Mouse (Mus musculus): ENCODE data around the gene Abi2. TPM values are rescaled to one million over a fixed set of nuclear protein-coding genes. Genes with fewer than 3 reads are reported as not detected.
"Not testable (repeated sequence)": the region's sequence is repeated elsewhere in the genome, so short reads cannot be mapped to it uniquely, and the experiment has no call there.

Abi2 gene
- polyA plus RNA-seq, 1 experiment from 2014 or later = 19.1 TPM

GRCm38 (mm10) chr1:60431531-60431930 is 22.1 kb downstream of the Abi2 start:
- ATAC-seq (ENCODE audit: insufficient number of reproducible peaks, low FRiP score, low TSS enrichment, low read depth) = no peak
- 88% methylated on average over 5 of the region's 5 CpGs for WGBS
- H3K27me3 ChIP-seq = no peaks in the 10 kb centered on the region
- H3K9ac ChIP-seq = no peak overlapping the region
- no peak overlapping the region for H3K27ac ChIP-seq
- 0 out of 2 replicates have a peak, but pooled peaks cover 3% of the 10 kb centered on the region for H3K36me3 ChIP-seq
- H3K9me3 ChIP-seq = no peaks in the 10 kb centered on the region
- H3K4me1 ChIP-seq = no peaks in the 10 kb centered on the region
- no peak overlapping the region for H3K4me2 ChIP-seq
- H3K4me3 ChIP-seq = no peak overlapping the region

GRCm38 (mm10) chr1:60432497-60432896 is 23.1 kb downstream of the Abi2 start:
- no peak overlapping the region for H3K4me2 ChIP-seq
- H3K9ac ChIP-seq = no peak overlapping the region
- H3K4me3 ChIP-seq = no peak overlapping the region
- 18% methylated on average over 1 of the region's 1 CpGs for WGBS
- H3K27me3 ChIP-seq = no peaks in the 10 kb centered on the region
- no peak overlapping the region for H3K27ac ChIP-seq
- no peak for ATAC-seq (ENCODE audit: insufficient number of reproducible peaks, low FRiP score, low TSS enrichment, low read depth)
- 0 out of 2 replicates have a peak, but pooled peaks cover 7% of the 10 kb centered on the region for H3K36me3 ChIP-seq
- H3K4me1 ChIP-seq = no peaks in the 10 kb centered on the region
- H3K9me3 ChIP-seq = no peaks in the 10 kb centered on the region

GRCm38 (mm10) chr1:60441438-60441837 is 32.0 kb downstream of the Abi2 start:
- H3K4me3 ChIP-seq; H3K27ac ChIP-seq; H3K4me1 ChIP-seq; ATAC-seq (ENCODE audit: insufficient number of reproducible peaks, low FRiP score, low TSS enrichment, low read depth); H3K9me3 ChIP-seq; H3K9ac ChIP-seq; H3K27me3 ChIP-seq; H3K4me2 ChIP-seq: not testable (repeated sequence)
- H3K36me3 ChIP-seq = 0 out of 2 replicates have a peak, but pooled peaks cover 12% of the 10 kb centered on the region
- WGBS = 81% methylated on average over 5 of the region's 5 CpGs

- H3K27me3 ChIP-seq = no peaks in the 10 kb centered on the region
- WGBS = 78% methylated on average over 12 of the region's 12 CpGs
- H3K9me3 ChIP-seq = no peaks in the 10 kb centered on the region
- H3K4me3 ChIP-seq = no peak overlapping the region
- H3K36me3 ChIP-seq = peaks cover 25% of the 10 kb centered on the region
- no peak overlapping the region for H3K4me2 ChIP-seq
- no peak overlapping the region for H3K27ac ChIP-seq
- no peak overlapping the region for H3K9ac ChIP-seq
- no peak for ATAC-seq (ENCODE audit: insufficient number of reproducible peaks, low FRiP score, low TSS enrichment, low read depth)
- H3K4me1 ChIP-seq = no peaks in the 10 kb centered on the region
Measured at GRCm38 (mm10) chr1:60447067-60447466, 37.6 kb downstream of the Abi2 start.

GRCm38 (mm10) chr1:60449896-60450295 is 40.5 kb downstream of the Abi2 start:
- Histone ChIP-seq H3K36me3 (peaks cover 30% of the 10 kb centered on the region), H3K4me3 (no peak overlapping the region), H3K27me3 (no peaks in the 10 kb centered on the region), H3K4me1 (no peaks in the 10 kb centered on the region), H3K4me2 (no peak overlapping the region), H3K9ac (no peak overlapping the region), H3K9me3 (no peaks in the 10 kb centered on the region), H3K27ac (no peak overlapping the region)
- ATAC-seq (ENCODE audit: insufficient number of reproducible peaks, low FRiP score, low TSS enrichment, low read depth) = no peak
- WGBS = 42% methylated on average over 1 of the region's 1 CpGs

GRCm38 (mm10) chr1:60460623-60461022 is 51.2 kb downstream of the Abi2 start:
- no peak for ATAC-seq (ENCODE audit: insufficient number of reproducible peaks, low FRiP score, low TSS enrichment, low read depth)
- no peaks in the 10 kb centered on the region for H3K4me1 ChIP-seq
- H3K27me3 ChIP-seq = no peaks in the 10 kb centered on the region
- H3K4me2 ChIP-seq = no peak overlapping the region
- H3K27ac ChIP-seq = no peak overlapping the region
- H3K9ac ChIP-seq = no peak overlapping the region
- 93% methylated on average over 1 of the region's 1 CpGs for WGBS
- H3K4me3 ChIP-seq = no peak overlapping the region
- no peaks in the 10 kb centered on the region for H3K9me3 ChIP-seq
- peaks cover under 1% of the 10 kb centered on the region; the same call in 1 of the 2 replicates for H3K36me3 ChIP-seq

- H3K27ac ChIP-seq = no peak overlapping the region
- no peak overlapping the region for H3K9ac ChIP-seq
- H3K36me3 ChIP-seq = peaks cover 18% of the 10 kb centered on the region
- H3K4me2 ChIP-seq = no peak overlapping the region
- H3K4me1 ChIP-seq = no peaks in the 10 kb centered on the region
- no peaks in the 10 kb centered on the region for H3K27me3 ChIP-seq
- ATAC-seq (ENCODE audit: insufficient number of reproducible peaks, low FRiP score, low TSS enrichment, low read depth) = no peak
- no peak overlapping the region for H3K4me3 ChIP-seq
- H3K9me3 ChIP-seq = no peaks in the 10 kb centered on the region
- WGBS = 38% methylated on average over 2 of the region's 2 CpGs
Measured at GRCm38 (mm10) chr1:60469491-60469890, 60.1 kb downstream of the Abi2 start.

GRCm38 (mm10) chr1:60470541-60470940 is 61.1 kb downstream of the Abi2 start:
- WGBS = 87% methylated on average over 7 of the region's 7 CpGs
- Histone ChIP-seq H3K4me3 (no peak overlapping the region), H3K9ac (no peak overlapping the region), H3K36me3 (peaks cover 18% of the 10 kb centered on the region), H3K9me3 (no peaks in the 10 kb centered on the region), H3K27ac (no peak overlapping the region), H3K27me3 (no peaks in the 10 kb centered on the region), H3K4me2 (no peak overlapping the region), H3K4me1 (no peaks in the 10 kb centered on the region)
- ATAC-seq (ENCODE audit: insufficient number of reproducible peaks, low FRiP score, low TSS enrichment, low read depth) = no peak

- no peaks in the 10 kb centered on the region for H3K4me1 ChIP-seq
- H3K9me3 ChIP-seq = no peaks in the 10 kb centered on the region
- H3K9ac ChIP-seq = no peak overlapping the region
- ATAC-seq (ENCODE audit: insufficient number of reproducible peaks, low FRiP score, low TSS enrichment, low read depth) = no peak
- no peaks in the 10 kb centered on the region for H3K27me3 ChIP-seq
- H3K4me2 ChIP-seq = no peak overlapping the region
- no peak overlapping the region for H3K27ac ChIP-seq
- 59% methylated on average over 1 of the region's 1 CpGs for WGBS
- peaks cover 23% of the 10 kb centered on the region for H3K36me3 ChIP-seq
- H3K4me3 ChIP-seq = no peak overlapping the region
Measured at GRCm38 (mm10) chr1:60481561-60481960, 72.1 kb downstream of the Abi2 start.

GRCm38 (mm10) chr1:60482881-60483280 is 73.5 kb downstream of the Abi2 start:
- Histone ChIP-seq H3K4me3 (no peak overlapping the region), H3K27ac (no peak overlapping the region)
- WGBS = 93% methylated on average over 1 of the region's 1 CpGs

GRCm38 (mm10) chr1:60485649-60486048 is 76.2 kb downstream of the Abi2 start:
- Histone ChIP-seq H3K9me3 (no peaks in the 10 kb centered on the region), H3K4me3 (no peak overlapping the region), H3K36me3 (peaks cover 24% of the 10 kb centered on the region), H3K27ac (no peak overlapping the region), H3K4me2 (no peak overlapping the region), H3K9ac (no peak overlapping the region), H3K27me3 (no peaks in the 10 kb centered on the region), H3K4me1 (no peaks in the 10 kb centered on the region)
- 81% methylated on average over 3 of the region's 3 CpGs for WGBS
- no peak for ATAC-seq (ENCODE audit: insufficient number of reproducible peaks, low FRiP score, low TSS enrichment, low read depth)

More at GRCm38 (mm10) chr1:60482881-60483280, 73.5 kb downstream of the Abi2 start:
- Histone ChIP-seq H3K4me2 (no peak overlapping the region), H3K36me3 (peaks cover 14% of the 10 kb centered on the region), H3K27me3 (no peaks in the 10 kb centered on the region), H3K4me1 (no peaks in the 10 kb centered on the region), H3K9ac (no peak overlapping the region), H3K9me3 (no peaks in the 10 kb centered on the region)
- no peak for ATAC-seq (ENCODE audit: insufficient number of reproducible peaks, low FRiP score, low TSS enrichment, low read depth)

- no peak for ATAC-seq (ENCODE audit: insufficient number of reproducible peaks, low FRiP score, low TSS enrichment, low read depth)
- Histone ChIP-seq H3K4me3 (no peak overlapping the region), H3K4me1 (no peaks in the 10 kb centered on the region), H3K9me3 (no peaks in the 10 kb centered on the region), H3K4me2 (no peak overlapping the region), H3K27ac (no peak overlapping the region), H3K27me3 (no peaks in the 10 kb centered on the region), H3K36me3 (peaks cover 44% of the 10 kb centered on the region), H3K9ac (no peak overlapping the region)
- WGBS = 82% methylated on average over 8 of the region's 8 CpGs
Measured at GRCm38 (mm10) chr1:60488635-60489034, 79.2 kb downstream of the Abi2 start.

- no peak for ATAC-seq (ENCODE audit: insufficient number of reproducible peaks, low FRiP score, low TSS enrichment, low read depth)
- Histone ChIP-seq H3K4me1 (no peaks in the 10 kb centered on the region), H3K27me3 (no peaks in the 10 kb centered on the region), H3K4me3 (no peak overlapping the region), H3K36me3 (peaks cover 48% of the 10 kb centered on the region), H3K27ac (no peak overlapping the region), H3K9ac (no peak overlapping the region), H3K9me3 (no peaks in the 10 kb centered on the region), H3K4me2 (no peak overlapping the region)
- 89% methylated on average over 2 of the region's 2 CpGs for WGBS
Measured at GRCm38 (mm10) chr1:60489660-60490059, 80.2 kb downstream of the Abi2 start.

Measured in limb, embryonic 15.5 days (tissue).